Comparison of ENCODE assay signal across 8 mouse cellular contexts in genomic region chr8:105289805-105290460, GRCm38 (mm10). TPM values are rescaled to one million over a fixed set of nuclear protein-coding genes. Genes with fewer than 3 reads are reported as not detected.
DNase-seq lines count a peak whose midpoint lies in the region; ATAC-seq lines count a peak whose summit lies in the region.

TSS of gene 4931428F04Rik (minus strand) at chr8:105289864.

- H3K36me3 ChIP-seq in hindbrain, embryonic 11.5 days (ENCODE audit: control insufficient read depth, insufficient read depth, low read length) = no peaks in the 10 kb centered on the region
- no peaks in the 10 kb centered on the region for H3K36me3 ChIP-seq in stomach, embryonic 16.5 days (ENCODE audit: control insufficient read depth, insufficient read depth, low read length)

- H3K4me3 ChIP-seq in hindbrain, embryonic 11.5 days (ENCODE audit: low read depth, low read length) = peak within 1 kb of the TSS; percentile 51
- peak within 1 kb of the TSS; percentile 64 for H3K4me3 ChIP-seq in stomach, embryonic 16.5 days (replicated peaks; ENCODE audit: low read length)

- H3K4me1 ChIP-seq in hindbrain, embryonic 11.5 days (replicated peaks; ENCODE audit: control insufficient read depth, insufficient read depth, low read length) = peaks cover 16% of the 10 kb centered on the region; the same call in 1 of the 2 replicates
- H3K4me1 ChIP-seq in stomach, embryonic 16.5 days (ENCODE audit: control insufficient read depth, insufficient read depth, low read length) = peaks cover 21% of the 10 kb centered on the region

- H3K27me3 ChIP-seq in hindbrain, embryonic 11.5 days (ENCODE audit: control insufficient read depth, insufficient read depth, low read length) = peaks cover 11% of the 10 kb centered on the region
- peaks cover 6% of the 10 kb centered on the region; the same call in 1 of the 2 replicates for H3K27me3 ChIP-seq in stomach, embryonic 16.5 days (ENCODE audit: control insufficient read depth, insufficient read depth, low read length)

- intact Hi-C loops in left cerebral cortex, postnatal 25 days (cut with DNase I) = loop anchor here (1.0 to 2.0 kb wide), 2 partner anchors 22 to 635 kb away; no protein-coding TSS in a partner anchor

- H3K4me2 ChIP-seq in hindbrain, embryonic 11.5 days (replicated peaks; ENCODE audit: low read depth, low read length) = peak within 1 kb of the TSS; percentile 72
- H3K4me2 ChIP-seq in stomach, embryonic 16.5 days (ENCODE audit: low read depth, low read length) = peak within 1 kb of the TSS; percentile 93

- peak within 1 kb of the TSS; percentile 69 for H3K9ac ChIP-seq in hindbrain, embryonic 11.5 days (ENCODE audit: low read depth, low read length)
- H3K9ac ChIP-seq in stomach, embryonic 16.5 days (ENCODE audit: low read length) = peak within 1 kb of the TSS; percentile 71

- H3K9me3 ChIP-seq in hindbrain, embryonic 11.5 days (ENCODE audit: control insufficient read depth, low read length) = no peaks in the 10 kb centered on the region
- no peaks in the 10 kb centered on the region for H3K9me3 ChIP-seq in stomach, embryonic 16.5 days (replicated peaks; ENCODE audit: control insufficient read depth, low read length)

- peak within 1 kb of the TSS; percentile 89 for H3K27ac ChIP-seq in hindbrain, embryonic 11.5 days (ENCODE audit: low read depth, low read length)
- H3K27ac ChIP-seq in stomach, embryonic 16.5 days (ENCODE audit: low read length) = peak within 1 kb of the TSS; percentile 87

- peak; percentile 38 for ATAC-seq in hindbrain, embryonic 11.5 days (ENCODE audit: low FRiP score)
- ATAC-seq in megakaryocyte-erythroid progenitor cell, adult 5-6 weeks (replicated peaks; ENCODE audit: low FRiP score, low TSS enrichment, poor library complexity, severe bottlenecking) = peak; percentile 14
- ATAC-seq in stomach, embryonic 16.5 days (ENCODE audit: insufficient read depth, low FRiP score) = peak; percentile 5; the same call in 1 of the 2 replicates

- DNase-seq in adrenal gland, adult (ENCODE audit: inconsistent age in 2 of 2, low spot score in 1 of 2) = peak; percentile 76 to 78
- no peak for DNase-seq in adrenal gland, postnatal 4 days (ENCODE audit: low spot score in 2 of 2)
- DNase-seq in MN1 (ENCODE audit: low spot score) = peak; percentile 73
- DNase-seq in embryo, embryonic 11 days = peak; percentile 77
- DNase-seq in hindbrain, embryonic 11.5 days (ENCODE audit: low spot score) = peak; percentile 73
- peak; percentile 38 to 47 for DNase-seq in left cerebral cortex, postnatal 25 days (ENCODE audit: low spot score in 2 of 2)

- WGBS in hindbrain, embryonic 11.5 days = 2% methylated on average over 43 of the region's 43 CpGs
- under 1% methylated on average over 43 of the region's 43 CpGs for WGBS in stomach, embryonic 16.5 days

RNA-seq across cellular contexts. Expression of gene 4931428F04Rik, which starts in this region (rescaled TPM):
- 10 to 100 TPM in 1 of 2 experiments, 1 to 10 TPM in 1; 9.1 to 10.4 TPM for total RNA-seq in adrenal gland, postnatal 4 days (2021)
- 31.7 and 40.2 TPM in 2 replicates for polyA plus RNA-seq in hindbrain, embryonic 11.5 days (2014; fragmentation: Nextera tagmentation; extraction: Ambion mirVana)
- total RNA-seq in left cerebral cortex, postnatal 25 days (2021) = 10 to 100 TPM; 25.4 to 29.1 TPM
- total RNA-seq in megakaryocyte-erythroid progenitor cell, adult 5-6 weeks (2014; fragmentation: Nextera tagmentation) = 3.2 and 4.9 TPM in 2 replicates
- total RNA-seq in megakaryocyte-erythroid progenitor cell, adult 5-6 weeks (2017) = 0.42 and 5.5 TPM in 2 replicates
- 8.0 and 9.2 TPM in 2 replicates for polyA plus RNA-seq in stomach, embryonic 16.5 days (2015; fragmentation: Nextera tagmentation; extraction: Ambion mirVana)

Comparison
In these comparisons a context has a peak if more than half of its experiments do, and no peak if none do; other contexts are left out.
1. DNase-seq: peak in adrenal gland, adult (2 of 2), MN1 (single experiment), embryo, embryonic 11 days (single experiment), hindbrain, embryonic 11.5 days (single experiment) and left cerebral cortex, postnatal 25 days (2 of 2); none in adrenal gland, postnatal 4 days (0 of 2).
2. Peak in every context shown above with its lines, with median percentiles within 50 percentile points of each other: ATAC-seq.